ENCODE assay signal across 8 mouse cellular contexts in genomic region chr6:32510924-32511323, GRCm38 (mm10).
DNase-seq lines count a peak whose midpoint lies in the region; ATAC-seq lines count a peak whose summit lies in the region.

No protein-coding gene starts in this region.

- peak; percentile 73 for ATAC-seq in common myeloid progenitor, adult 5-6 weeks (replicated peaks; ENCODE audit: low read depth, poor library complexity, severe bottlenecking)

- DNase-seq in layer of hippocampus, adult 11-12 months (ENCODE audit: low spot score): peak; percentile 37
- no peak for DNase-seq in layer of hippocampus, postnatal 14 days (ENCODE audit: low spot score in 2 of 2)
- peak; percentile 61 to 72 for DNase-seq in kidney, adult 8-10 months
- peak; percentile 61 for DNase-seq in lung, postnatal 14 days
- no peak for DNase-seq in urinary bladder, postnatal 4 days (ENCODE audit: low spot score in 2 of 2)
- no peak for DNase-seq in thymus, postnatal 25 days
- DNase-seq in yolk sac, embryonic 10.5 days (ENCODE audit: low spot score): no peak

Comparison
In these comparisons a context has a peak if more than half of its experiments do, and no peak if none do; other contexts are left out.
1. DNase-seq: peak in layer of hippocampus, adult 11-12 months (single experiment), kidney, adult 8-10 months (2 of 2) and lung, postnatal 14 days (single experiment); none in layer of hippocampus, postnatal 14 days (0 of 2), urinary bladder, postnatal 4 days (0 of 2), thymus, postnatal 25 days (single experiment) and yolk sac, embryonic 10.5 days (single experiment).